Mouse (Mus musculus) CH12.LX (cell line): ENCODE measurements around the gene Eya2.
"Not testable (repeated sequence)": the region's sequence is repeated elsewhere in the genome, so short reads cannot be mapped to it uniquely, and the experiment has no call there.

Experiments
- BHLHE40 ChIP-seq: IDR thresholded peaks from 2 replicates; pipeline ENCODE4 v1.6.1; 2011; ENCODE audit warnings: mild to moderate bottlenecking, low read depth, low read length, improper control_type of control experiment
- CHD1 ChIP-seq: IDR thresholded peaks from 2 replicates; pipeline ENCODE4 v1.6.1; 2012; ENCODE audit warnings: low read depth, low read length, improper control_type of control experiment, inconsistent platforms
- CTCF ChIP-seq, 2 experiments: IDR thresholded peaks in 1 of 2; conservative IDR thresholded peaks in 1 of 2; 2 replicates each; pipeline ENCODE4 v1.5.1; 2011 to 2012; ENCODE audit warnings: low read depth in 2 of 2, low read length in 2 of 2, improper control_type of control experiment in 1 of 2, inconsistent platforms in 1 of 2, mild to moderate bottlenecking in 1 of 2, moderate library complexity in 1 of 2
- ELF1 ChIP-seq: IDR thresholded peaks from 2 replicates; pipeline ENCODE4 v1.6.1; 2014; ENCODE audit warnings: low read depth, mild to moderate bottlenecking, inconsistent platforms, low read length, improper control_type of control experiment
- EP300 ChIP-seq: IDR thresholded peaks from 2 replicates; pipeline ENCODE4 v1.6.1; 2011; ENCODE audit warnings: low read length, improper control_type of control experiment
- ETS1 ChIP-seq: conservative IDR thresholded peaks from 2 replicates; pipeline ENCODE4 v1.6.1; 2012; ENCODE audit warnings: low read depth, mild to moderate bottlenecking, inconsistent platforms, low read length, improper control_type of control experiment, moderate library complexity
- HCFC1 ChIP-seq: IDR thresholded peaks from 2 replicates; pipeline ENCODE4 v1.6.1; 2012; ENCODE audit warnings: low read depth, mild to moderate bottlenecking, inconsistent platforms, low read length, improper control_type of control experiment
- MYC ChIP-seq: IDR thresholded peaks from 2 replicates; pipeline ENCODE4 v1.6.1; 2011; ENCODE audit warnings: low read depth, mild to moderate bottlenecking, improper control_type of control experiment, low read length
- POLR2A ChIP-seq: IDR thresholded peaks from 2 replicates; pipeline ENCODE4 v1.6.1; 2011; ENCODE audit warnings: low read depth, mild to moderate bottlenecking, improper control_type of control experiment, low read length
- UBTF ChIP-seq: IDR thresholded peaks from 2 replicates; pipeline ENCODE4 v1.6.1; 2012; ENCODE audit warnings: low read depth, mild to moderate bottlenecking, inconsistent platforms, low read length, improper control_type of control experiment, moderate library complexity
- ZC3H11A ChIP-seq: IDR thresholded peaks from 2 replicates; pipeline ENCODE4 v1.6.1; 2012; ENCODE audit warnings: low read depth, mild to moderate bottlenecking, inconsistent platforms, low read length, improper control_type of control experiment

- not testable (repeated sequence) for TF ChIP-seq MYC; CTCF (conservative IDR thresholded peaks at IDR 0.05 in 1 of 2, IDR thresholded peaks at IDR 0.05 in 1 of 2; ENCODE audit: low read depth in 2 of 2, low read length in 2 of 2); BHLHE40; POLR2A; UBTF; ZC3H11A; ELF1; ETS1; HCFC1; CHD1; EP300
Observed at GRCm38 (mm10) chr2:165800174-165800573, 205.3 kb downstream of the Eya2 start.
